Mouse (Mus musculus): ENCODE data around the gene Wdr74. TPM values are rescaled to one million over a fixed set of nuclear protein-coding genes. Genes with fewer than 3 reads are reported as not detected.
"Not testable (repeated sequence)": the region's sequence is repeated elsewhere in the genome, so short reads cannot be mapped to it uniquely, and the experiment has no call there.

Wdr74 gene
- polyA plus RNA-seq, 1 experiment: 50.2 TPM

DNA sequence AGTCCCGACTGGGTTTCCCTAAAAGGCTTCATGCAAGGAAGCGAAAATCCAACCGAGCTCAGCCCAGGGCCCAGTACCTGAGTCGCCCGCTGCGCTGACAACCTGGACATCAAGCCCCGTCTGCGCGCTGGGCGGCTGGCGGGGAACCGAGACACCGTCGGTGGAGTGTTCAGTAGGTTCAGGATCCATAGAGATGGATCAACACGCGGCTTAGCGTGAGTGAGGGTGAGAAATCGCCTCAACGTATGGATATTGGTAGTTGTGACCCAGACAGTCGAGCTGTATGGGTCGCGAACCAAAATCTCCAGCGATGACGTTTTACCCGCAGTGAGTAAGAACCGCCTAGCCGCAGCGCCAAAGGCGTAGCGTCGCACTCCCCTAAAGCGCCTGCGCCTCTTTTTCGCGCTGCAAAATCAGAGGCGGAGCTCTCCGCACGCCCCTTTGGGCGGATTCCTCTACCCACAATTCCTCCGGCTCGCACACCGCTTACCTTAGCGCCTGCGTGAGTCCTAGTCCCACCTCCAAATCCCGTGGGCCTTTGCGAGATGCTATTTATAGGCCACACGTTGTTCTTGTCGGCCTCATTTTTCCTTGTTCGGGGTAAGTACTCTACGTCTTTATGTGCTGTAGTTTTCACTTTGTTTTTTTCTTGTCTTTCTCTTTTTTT is 12.6 kb upstream of the Wdr74 start, which contains the start of gene Slc3a2:
Gene Slc3a2 (minus strand): TSS at position 463 of the 667 bp plus-strand sequence.
- H3K4me3 ChIP-seq (ENCODE audit: insufficient read depth, low read length): peak within 1 kb of the TSS; percentile 86
- 0 out of 2 replicates have a peak, but pooled peaks cover 2% of the 10 kb centered on the region for H3K4me1 ChIP-seq (ENCODE audit: control insufficient read depth, insufficient read depth, low read length)
- H3K27ac ChIP-seq (ENCODE audit: insufficient read depth, low read length): peak within 1 kb of the TSS; percentile 96
- TF ChIP-seq CTCF (IDR thresholded peaks at IDR 0.05; ENCODE audit: extremely low read depth, insufficient read depth, low read length): no peak
- TF ChIP-seq POLR2A (IDR thresholded peaks at IDR 0.05; ENCODE audit: extremely low read depth, insufficient read depth, low read length): peak; percentile 95

DNA sequence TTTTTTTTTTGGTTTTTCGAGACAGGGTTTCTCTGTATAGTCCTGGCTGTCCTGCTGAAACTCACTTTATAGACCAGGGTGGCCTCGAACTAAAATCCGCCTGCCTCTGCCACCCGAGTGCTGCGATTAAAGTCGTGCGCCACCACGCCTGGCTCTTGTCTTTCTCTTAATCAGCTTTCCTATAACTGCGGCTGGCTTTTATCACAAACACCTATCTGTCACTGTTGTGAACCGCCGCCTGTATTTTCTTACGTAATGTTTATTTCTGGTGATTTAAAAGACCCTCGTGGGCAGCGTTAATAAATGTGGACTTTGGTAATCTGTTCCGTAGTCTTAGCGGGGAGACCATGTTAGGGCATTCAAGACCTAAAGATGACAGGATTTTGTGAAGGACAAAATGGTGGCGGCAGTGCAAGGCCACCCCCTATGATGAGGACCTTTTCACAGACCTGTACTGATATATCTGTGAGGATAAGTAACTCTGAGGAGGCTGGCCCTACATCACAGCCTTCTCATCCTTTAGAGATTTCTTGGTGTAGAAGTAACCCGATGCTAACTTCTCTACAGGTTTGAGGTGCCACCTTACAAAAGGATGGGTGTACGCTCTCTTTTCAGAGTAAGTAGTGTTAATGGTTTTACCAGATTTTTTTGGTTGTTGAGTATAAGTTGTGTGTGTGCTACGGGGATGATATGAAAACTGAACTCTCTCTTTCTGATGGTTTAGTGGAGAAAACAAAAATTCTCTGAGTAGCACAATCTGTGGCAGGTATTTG is 11.9 kb upstream of the Wdr74 start:
- TF ChIP-seq POLR2A (IDR thresholded peaks at IDR 0.05; ENCODE audit: extremely low read depth, insufficient read depth, low read length) (no peak), CTCF (IDR thresholded peaks at IDR 0.05; ENCODE audit: extremely low read depth, insufficient read depth, low read length) (no peak)
- Histone ChIP-seq H3K4me1 (ENCODE audit: control insufficient read depth, insufficient read depth, low read length) (0 out of 2 replicates have a peak, but pooled peaks cover 2% of the 10 kb centered on the region), H3K27ac (ENCODE audit: insufficient read depth, low read length) (peak overlapping the region; percentile 6; the same call in 1 of the 2 replicates), H3K4me3 (ENCODE audit: insufficient read depth, low read length) (peak overlapping the region; percentile 86)

DNA sequence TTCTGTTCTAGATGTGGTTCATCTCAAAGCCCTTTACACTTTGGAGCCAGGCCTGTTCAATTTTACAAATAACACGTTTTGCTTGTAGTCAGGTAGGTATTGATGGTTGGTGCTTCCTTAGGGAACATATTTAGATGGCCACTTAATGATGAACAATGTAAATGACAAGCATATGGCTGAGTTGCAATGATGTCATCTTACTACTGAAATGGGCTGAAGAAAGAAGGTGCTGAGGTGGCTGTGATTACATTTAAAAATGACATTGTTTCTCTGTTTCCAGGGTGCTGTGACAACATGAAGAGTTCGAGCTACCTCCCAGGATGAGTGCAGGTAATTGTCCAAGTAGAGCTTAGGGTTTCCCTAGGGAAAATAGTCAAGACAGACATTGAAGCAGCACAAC is 11.2 kb upstream of the Wdr74 start:
- Histone ChIP-seq H3K4me1 (ENCODE audit: control insufficient read depth, insufficient read depth, low read length) (0 out of 2 replicates have a peak, but pooled peaks cover 2% of the 10 kb centered on the region), H3K4me3 (ENCODE audit: insufficient read depth, low read length) (peak overlapping the region; percentile 86; the same call in 1 of the 2 replicates), H3K27ac (ENCODE audit: insufficient read depth, low read length) (no peak overlapping the region)
- TF ChIP-seq POLR2A (IDR thresholded peaks at IDR 0.05; ENCODE audit: extremely low read depth, insufficient read depth, low read length) (no peak), CTCF (IDR thresholded peaks at IDR 0.05; ENCODE audit: extremely low read depth, insufficient read depth, low read length) (no peak)

DNA sequence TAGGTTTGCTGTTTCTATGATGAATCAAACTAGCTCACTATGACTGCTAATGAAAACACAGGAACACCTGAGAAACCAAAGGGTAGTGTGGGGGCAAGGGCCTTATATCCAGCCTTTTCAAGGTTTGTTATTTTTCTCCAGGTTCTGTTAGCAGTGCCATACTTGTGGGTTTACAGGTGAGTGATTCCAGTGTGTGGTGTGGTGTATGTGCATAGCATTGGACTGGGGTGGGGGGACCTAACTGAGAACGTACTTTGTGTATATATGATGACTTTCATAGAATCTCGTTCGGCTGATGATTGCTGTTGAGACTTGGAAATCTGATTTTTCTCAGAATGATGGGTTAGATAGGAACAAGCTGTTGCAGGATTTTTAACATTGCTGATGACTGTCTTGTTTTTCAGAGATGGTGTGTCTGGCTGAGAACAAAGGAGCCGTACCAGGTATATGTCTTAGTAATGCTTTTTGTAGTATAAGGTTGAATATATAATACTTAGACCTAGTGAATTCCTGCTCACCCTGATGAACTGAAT is 10.5 kb upstream of the Wdr74 start:
- no peak overlapping the region for H3K27ac ChIP-seq (ENCODE audit: insufficient read depth, low read length)
- TF ChIP-seq POLR2A (IDR thresholded peaks at IDR 0.05; ENCODE audit: extremely low read depth, insufficient read depth, low read length): no peak
- TF ChIP-seq CTCF (IDR thresholded peaks at IDR 0.05; ENCODE audit: extremely low read depth, insufficient read depth, low read length): no peak
- no peak overlapping the region; the same call in 1 of the 2 replicates for H3K4me3 ChIP-seq (ENCODE audit: insufficient read depth, low read length)
- H3K4me1 ChIP-seq (ENCODE audit: control insufficient read depth, insufficient read depth, low read length): 0 out of 2 replicates have a peak, but pooled peaks cover 2% of the 10 kb centered on the region

DNA sequence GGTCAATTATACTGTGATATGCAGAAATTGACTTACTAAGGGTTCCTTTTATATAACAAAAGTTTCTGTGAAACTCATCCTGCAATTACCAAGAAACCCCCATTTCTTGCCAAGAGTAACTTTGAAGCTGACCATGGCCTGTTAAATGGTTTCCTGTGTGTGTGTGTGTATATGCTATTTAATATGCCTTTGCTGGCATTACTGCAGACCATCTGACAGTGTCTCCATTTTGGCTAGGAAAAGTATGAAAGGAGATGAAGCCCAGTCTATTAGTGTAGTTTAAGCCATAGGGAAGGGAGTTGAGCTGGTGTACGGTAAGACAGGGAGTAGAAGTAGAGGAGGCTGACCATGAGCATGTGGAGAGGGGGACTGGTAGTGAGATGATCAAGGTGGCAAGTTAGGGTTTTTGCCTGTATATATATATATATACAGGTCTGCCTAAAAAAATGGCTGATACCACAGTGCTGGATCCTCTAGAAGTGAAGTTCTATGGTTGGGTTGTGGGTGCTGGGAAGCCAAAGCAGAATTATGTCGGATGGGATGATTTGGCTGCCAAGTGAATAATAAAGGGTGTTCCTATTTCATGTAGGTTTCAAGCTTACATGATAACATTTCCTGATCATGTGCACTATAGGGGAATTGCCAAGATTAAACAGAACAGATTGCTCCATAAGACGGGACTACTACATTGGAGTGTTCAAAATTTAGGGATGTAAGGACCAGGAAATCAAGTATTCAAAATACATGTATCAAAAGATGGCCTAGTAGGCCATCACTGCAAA is 8.8 kb upstream of the Wdr74 start:
- H3K4me1 ChIP-seq (ENCODE audit: control insufficient read depth, insufficient read depth, low read length): no peaks in the 10 kb centered on the region
- TF ChIP-seq POLR2A (IDR thresholded peaks at IDR 0.05; ENCODE audit: extremely low read depth, insufficient read depth, low read length) (no peak), CTCF (IDR thresholded peaks at IDR 0.05; ENCODE audit: extremely low read depth, insufficient read depth, low read length) (no peak)
- no peak overlapping the region for H3K4me3 ChIP-seq (ENCODE audit: insufficient read depth, low read length)
- H3K27ac ChIP-seq (ENCODE audit: insufficient read depth, low read length): no peak overlapping the region

DNA sequence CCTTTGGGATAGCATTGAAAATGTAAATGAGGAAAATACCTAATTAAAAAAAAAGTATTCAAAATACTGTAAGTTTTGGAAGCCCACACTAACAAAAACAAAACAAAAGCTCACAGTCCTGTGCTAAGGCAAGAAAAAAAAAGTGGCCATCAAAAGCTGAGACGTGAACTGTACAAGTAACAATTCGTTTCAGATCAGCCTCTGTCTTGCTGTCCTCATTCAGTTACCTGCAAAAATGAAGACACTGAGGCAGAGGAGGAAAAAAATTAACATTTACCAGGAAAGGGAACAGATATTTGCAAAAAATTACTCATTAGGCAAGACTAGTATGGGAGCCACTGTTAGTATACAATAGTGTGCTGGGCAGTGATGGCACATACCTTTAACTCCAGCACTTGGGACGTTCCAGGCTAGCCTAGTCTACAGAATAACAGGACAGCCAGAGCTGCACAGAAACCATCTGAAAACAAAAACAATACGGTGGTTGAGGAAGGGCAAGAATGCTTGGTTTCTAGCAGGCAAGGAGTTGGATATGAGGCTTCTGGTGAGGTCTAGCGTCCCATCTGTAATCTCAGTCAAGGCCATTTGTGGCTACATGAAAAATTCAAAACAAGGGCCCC is 8.0 kb upstream of the Wdr74 start:
- H3K27ac ChIP-seq (ENCODE audit: insufficient read depth, low read length): no peak overlapping the region
- no peak overlapping the region for H3K4me3 ChIP-seq (ENCODE audit: insufficient read depth, low read length)
- H3K4me1 ChIP-seq (ENCODE audit: control insufficient read depth, insufficient read depth, low read length): no peaks in the 10 kb centered on the region
- TF ChIP-seq CTCF (IDR thresholded peaks at IDR 0.05; ENCODE audit: extremely low read depth, insufficient read depth, low read length): no peak
- TF ChIP-seq POLR2A (IDR thresholded peaks at IDR 0.05; ENCODE audit: extremely low read depth, insufficient read depth, low read length): no peak

DNA sequence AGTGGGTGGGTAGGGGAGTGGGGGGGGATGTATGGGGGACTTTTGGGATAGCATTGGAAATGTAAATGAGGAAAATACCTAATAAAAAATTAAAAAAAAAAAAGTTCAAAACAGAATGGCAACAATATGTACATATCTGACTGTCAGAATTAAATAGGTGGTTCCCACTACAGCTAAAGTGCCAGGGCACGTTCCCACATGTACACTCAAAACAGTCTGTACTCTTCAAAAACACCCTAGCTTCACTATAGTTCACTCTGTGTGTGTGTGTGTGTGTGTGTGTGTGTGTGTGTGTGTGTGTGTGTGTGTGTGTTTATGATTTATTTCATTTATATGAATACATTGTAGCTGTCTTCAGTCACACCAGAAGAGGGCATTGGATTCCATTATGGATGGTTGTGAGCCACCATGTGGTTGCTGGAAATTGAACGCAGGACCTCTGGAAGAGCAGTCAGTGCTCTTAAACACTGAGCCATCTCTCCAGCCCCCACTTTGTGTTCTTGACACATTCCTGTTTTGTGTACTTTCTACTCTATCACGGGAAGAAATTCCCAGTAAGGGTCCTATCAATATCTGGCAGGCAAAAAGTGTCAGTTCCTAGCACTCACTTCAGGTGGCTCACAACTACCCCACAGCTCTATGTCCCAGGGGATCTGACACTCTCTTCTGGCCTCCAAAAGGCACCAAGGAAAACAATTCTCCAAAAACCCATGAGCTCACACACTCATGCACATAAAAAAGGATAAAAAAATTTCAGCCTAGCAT is 7.1 kb upstream of the Wdr74 start:
- H3K27ac ChIP-seq (ENCODE audit: insufficient read depth, low read length): not testable (repeated sequence)

DNA sequence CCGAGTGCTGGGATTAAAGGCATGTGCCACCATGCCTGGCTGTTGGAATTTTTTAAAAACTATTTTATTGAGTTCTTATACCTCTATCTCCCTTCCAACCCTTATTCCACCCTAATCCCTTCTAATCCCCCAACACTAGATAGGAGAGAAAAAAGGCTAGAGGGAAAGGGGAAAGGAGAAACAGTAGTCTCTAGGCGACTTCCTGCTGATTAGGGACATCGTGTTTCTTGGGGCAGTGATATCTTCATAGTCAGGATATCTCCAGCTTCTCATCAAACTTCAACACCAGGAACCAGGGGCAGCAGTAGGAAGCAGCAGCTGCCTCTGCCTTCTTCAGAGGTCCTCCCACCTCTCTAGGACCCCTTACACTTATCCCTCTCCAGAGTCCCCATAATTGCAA is 1.3 kb upstream of the Wdr74 start:
- Histone ChIP-seq H3K4me3 (ENCODE audit: insufficient read depth, low read length) (no peak overlapping the region), H3K27ac (ENCODE audit: insufficient read depth, low read length) (no peak overlapping the region), H3K4me1 (ENCODE audit: control insufficient read depth, insufficient read depth, low read length) (no peaks in the 10 kb centered on the region)
- TF ChIP-seq CTCF (IDR thresholded peaks at IDR 0.05; ENCODE audit: extremely low read depth, insufficient read depth, low read length) (no peak), POLR2A (IDR thresholded peaks at IDR 0.05; ENCODE audit: extremely low read depth, insufficient read depth, low read length) (no peak)

More for the DNA sequence above, 7.1 kb upstream of the Wdr74 start:
- not testable (repeated sequence) for H3K4me1 ChIP-seq (ENCODE audit: control insufficient read depth, insufficient read depth, low read length); H3K4me3 ChIP-seq (ENCODE audit: insufficient read depth, low read length)
